Mouse (Mus musculus) CD8-positive naive resting alpha-beta T cell, adult 2 months (primary cell): ENCODE measurements around the gene Fam83c.
"Not testable (repeated sequence)": the region's sequence is repeated elsewhere in the genome, so short reads cannot be mapped to it uniquely, and the experiment has no call there.

Experiments
- DNase-seq, 2 experiments: peaks; one replicate each; pipeline ENCODE4 v3.0.0; 2022; ENCODE audit warnings: low read depth in 2 of 2, low spot score in 2 of 2

The Fam83c gene

DNA sequence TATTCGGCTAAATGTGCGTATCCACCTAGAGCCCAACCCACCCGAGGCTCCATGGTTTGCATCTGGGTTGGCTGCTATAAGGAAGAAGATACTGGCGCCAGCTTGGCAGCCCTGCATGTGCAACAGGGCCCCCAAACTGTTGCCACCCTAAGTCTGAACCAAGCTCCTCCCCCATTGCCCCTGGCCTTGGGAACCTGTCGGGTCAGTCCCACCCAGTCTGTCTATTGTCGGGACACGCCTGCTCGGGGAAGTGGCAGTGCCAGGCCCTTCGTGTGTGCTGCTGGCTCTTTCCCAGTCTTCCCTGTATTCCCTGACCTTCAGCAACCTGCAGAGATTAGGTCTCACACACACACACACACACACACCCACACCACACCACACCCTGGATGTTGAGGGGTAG is at the start of gene Fam83c:
Fam83c (minus strand) TSS at position 123 of the 400 bp plus-strand sequence.
- no peak for DNase-seq

DNA sequence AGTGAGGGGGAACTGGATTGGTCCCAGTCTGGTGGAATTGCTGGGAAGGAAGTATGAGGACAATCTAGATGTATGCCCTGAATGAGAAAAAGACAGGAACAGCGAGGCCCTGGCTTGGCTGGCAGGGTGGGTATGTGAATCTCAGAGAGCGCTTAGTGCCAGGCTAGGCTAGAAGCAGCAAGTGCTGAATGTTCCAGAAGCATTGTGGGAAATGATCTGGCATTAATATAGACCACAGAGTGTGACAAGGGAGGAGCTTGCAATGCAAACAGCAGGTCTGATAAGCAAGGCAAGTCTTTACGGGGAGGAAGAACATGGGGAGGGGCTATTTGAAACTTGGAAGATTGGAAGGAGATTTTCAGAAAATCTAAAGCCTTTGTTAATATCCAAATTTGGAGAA is 47.4 kb upstream of the Fam83c start:
- DNase-seq: no peak

DNA sequence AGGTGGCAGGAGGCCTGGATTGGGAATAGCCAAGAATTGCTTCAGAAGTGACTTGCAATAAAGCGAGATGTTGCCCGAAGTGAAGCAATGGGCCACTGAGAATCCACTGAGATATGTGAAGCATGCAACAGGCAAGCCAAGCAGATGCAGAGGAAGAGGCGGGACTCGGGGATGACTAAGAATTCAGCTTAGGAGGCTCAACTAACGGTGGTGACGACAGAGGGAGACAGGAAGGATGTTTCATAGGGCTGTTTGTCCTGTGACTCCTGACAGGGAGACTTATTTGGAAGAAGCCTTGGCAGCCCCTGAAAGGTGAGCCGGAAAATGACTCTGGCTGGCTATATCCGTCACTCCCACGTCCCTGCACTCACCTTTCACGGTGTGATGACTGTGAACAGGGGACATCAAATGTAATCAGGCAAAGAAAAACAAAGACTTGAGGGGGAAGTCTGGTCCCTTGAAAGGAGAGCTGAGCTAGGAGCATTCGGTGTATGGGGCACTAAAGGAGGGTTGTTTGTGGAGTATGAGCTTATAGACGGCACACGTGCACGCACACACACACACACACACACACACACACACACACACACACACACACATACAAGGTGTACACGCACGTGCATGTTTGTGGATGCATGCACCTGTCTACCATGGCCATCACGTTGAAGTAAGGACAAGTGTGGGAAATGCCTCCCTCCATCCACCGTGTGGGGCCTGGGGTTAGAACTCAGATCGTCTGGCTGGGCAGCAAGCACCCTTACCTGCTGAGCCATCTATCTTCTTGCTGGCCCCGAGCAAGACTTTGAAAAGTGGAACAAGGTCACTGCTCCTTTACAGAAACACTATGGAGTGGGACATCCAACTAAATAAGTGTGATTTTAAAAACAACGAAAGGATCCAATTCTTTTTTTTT is 44.6 kb upstream of the Fam83c start:
- no peak for DNase-seq

DNA sequence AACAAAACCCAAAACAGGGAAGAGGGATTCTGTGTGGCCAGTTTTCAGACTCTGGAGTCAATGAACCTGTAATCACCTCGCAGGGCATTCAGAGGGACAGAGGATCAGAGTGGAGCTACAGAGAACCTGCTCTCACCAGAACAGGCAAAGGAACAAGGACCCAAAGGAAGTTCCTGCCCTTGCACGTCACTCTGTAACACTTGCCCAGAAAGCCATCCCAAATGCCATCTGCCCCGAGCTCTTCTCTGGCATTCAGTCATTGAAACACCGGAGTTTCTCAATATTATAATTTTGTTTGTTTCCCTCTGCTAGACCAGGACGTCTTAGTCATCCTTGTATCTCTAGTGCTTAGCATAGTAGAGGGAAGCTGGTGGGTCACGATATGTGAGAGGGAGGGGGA is 39.0 kb upstream of the Fam83c start:
- DNase-seq: no peak

DNA sequence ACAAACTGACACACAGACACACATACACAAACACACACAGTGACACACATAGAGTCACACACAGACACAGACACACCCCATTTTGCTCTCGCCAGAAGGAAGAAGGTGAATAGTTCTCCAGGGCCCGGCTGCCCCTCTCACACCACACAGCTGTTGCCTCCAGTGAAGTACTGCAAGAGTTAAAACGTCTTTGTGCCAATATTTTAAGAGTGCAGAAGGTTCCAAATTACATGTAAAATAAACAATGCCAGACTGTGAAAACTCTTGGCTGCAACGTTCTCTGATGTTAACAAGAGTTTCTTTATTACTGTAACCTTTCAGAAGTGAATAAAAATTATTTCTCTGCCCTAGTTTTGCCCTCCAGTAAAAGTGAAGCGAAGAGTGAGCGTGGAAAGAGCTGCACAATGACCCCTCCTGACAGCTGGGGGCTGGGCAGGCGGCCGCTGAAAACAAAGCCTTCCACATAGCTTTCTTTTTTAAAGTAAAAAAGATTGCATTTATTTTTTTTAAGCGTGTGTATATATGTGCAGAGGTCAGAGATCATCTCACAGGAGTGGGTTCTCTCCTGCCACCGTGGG is 38.4 kb upstream of the Fam83c start:
- no peak for DNase-seq

DNA sequence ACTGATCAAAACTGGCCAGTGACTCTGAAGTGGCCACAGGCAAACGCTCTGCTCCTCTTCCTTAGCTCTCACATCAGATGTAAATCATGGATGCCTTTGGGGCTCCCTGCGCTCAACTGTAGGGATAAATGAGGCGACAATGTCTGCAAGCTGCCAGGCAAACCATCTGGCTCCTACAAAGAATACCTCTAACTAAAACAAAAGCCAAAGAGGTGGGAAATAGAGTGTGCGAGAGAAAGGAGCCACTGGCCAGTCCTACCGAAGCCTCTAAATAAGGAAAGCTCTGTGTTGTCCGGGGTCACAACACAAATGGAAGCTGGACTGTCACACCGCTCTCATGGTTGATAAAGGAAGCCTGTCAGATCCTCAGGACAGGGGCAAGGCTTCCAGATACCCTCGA is 37.8 kb upstream of the Fam83c start:
- DNase-seq: no peak

DNA sequence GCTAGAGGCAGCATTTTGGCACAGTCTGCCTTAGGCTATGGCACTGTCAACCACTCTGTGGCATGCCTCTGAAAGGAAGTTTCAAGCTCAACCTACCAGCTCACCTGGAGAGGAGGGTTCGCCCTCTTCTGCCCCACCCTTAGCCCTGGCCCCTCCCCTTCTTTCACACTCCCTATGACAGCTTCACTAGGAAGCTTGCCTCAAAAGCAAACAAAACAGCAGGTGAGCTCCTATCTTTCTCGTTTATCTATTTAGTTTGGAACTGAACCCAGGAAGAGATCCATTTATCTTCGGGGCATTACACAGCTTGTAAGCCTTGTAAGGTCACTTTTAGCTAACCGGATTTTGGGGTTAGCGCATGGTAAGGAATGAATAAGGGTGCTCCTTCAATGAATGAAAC is 35.1 kb upstream of the Fam83c start:
- no peak for DNase-seq

DNA sequence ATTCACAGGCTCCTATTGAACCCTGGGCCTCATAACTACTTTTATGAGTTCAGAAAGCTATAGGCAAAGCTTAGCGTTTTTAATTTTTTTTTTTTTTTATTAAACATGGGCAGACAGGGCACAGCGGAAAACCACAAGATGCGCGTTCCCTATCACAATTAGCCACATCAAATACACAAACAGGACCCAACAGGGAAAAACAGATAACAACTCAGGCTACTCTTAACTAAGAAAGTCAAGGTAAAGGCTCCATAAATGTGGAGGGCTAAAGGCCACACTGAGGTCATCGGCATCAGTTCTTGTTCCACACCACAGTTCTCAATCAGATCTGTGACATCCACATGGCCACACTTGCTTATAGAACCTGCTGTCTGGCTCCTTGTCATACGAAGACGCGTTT is 33.7 kb upstream of the Fam83c start:
- DNase-seq: no peak

DNA sequence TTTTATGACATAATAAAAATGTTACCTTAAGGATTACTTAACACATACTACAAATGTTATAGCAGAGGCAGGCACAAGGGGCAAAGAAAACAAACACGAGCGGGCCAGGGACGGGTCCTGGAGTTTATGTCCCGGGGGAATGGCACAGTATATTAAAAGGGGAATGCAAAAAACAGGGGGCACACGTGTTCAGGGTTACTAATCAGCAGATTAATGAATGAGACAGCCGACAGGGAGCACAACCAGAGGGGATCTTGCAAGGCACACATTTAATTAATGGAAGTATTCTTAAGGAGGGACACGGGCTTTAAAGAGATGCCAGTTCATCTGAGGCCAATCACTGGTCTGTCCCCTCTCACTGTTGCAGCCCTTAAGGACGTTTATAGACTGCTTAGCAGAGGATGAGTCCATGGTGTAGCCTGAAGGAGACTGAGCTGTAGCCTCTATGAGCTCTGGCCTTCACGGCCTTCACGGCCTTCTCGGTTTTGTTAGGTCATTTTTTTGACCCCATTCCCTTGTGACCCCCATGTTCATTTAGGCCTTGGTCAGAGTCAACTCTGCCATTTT is 28.7 kb upstream of the Fam83c start:
- DNase-seq: no peak

DNA sequence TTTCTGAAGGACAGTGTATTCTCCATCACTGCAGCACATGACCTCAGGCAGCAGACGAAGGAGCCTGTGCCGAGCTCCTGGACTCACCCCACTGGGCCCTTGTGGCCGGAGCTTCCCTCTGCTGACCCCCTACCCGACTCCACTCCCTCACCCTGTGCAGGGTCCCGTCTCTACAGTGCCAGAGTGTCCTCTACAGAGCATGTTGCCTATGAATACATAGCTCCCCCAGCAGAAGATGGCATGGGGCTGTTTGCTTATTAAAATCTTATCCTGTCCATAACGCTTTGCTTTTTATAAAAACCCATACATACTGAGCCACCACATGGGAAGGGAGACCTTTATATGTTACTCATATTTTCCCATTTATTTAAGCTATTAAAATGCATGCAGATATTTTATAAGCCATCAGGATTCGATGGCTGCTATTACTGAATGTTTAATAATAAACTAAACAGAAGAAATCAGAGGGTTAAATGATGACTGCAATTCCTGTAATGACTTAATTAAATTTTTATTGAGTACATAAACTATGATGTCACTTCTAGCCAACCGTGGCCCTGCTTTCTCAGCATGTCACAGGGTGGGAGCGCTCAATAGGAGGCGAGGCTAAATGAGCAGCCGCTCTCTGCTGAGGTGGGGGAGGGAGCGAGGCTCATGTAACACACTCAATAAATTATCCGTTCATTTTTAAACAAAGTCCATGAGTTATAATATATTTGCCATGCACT is 28.1 kb upstream of the Fam83c start:
- no peak for DNase-seq

DNA sequence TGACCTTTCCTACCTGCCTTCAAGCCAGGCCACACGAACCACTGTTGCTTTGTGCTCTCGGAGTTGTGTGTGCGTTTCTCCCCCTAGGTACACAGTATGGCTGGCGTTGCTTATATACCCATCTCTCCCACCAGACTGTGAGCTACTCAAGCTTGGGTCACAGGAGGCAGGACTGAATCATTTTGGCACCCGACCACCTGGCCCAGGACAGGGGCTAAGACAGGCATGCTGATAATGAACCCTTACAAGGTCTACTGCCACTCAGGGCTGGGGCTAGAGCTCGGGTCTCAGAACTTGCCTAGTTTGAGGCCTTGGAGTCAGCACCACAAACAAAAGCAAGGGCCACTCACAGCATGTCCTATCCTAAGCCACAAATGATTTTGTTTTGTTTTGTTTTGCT is 26.9 kb upstream of the Fam83c start:
- DNase-seq: no peak

DNA sequence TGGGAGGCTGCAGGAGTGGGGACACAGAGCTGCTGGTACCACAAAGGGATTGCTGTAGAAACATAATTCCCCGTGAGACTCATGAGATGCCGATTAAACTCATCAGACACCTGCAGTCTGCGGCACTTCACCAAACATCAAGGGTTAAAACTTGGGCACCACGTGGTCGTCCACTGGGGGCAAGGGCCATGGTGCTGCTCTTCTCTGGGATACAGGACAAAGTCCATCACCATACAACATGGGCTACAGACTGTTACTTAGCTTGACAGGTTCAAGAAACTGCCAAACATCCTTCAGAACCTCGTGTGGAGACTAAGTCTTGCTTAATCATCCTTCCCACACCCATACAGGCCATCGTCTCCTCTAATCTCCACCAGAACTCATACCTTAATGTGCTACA is 25.4 kb upstream of the Fam83c start:
- DNase-seq: no peak

DNA sequence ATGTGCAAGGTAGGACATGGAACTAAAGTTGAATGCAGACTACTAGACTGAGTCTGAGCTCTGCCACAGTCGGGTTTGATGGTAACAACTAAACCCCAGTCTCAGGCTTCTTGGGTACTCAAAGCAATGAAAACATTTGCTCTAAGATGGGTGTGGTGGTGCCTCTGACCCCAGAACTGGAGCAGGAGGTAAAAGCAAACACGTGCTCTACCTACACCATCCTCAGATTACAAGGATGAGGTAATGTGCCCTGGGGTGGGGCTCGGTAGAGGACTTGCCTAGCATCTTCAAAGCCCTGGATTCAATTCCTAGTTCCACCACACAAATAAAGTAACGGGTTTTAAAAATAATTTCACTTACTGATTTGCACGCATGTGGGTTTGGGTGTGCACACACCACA is 17.9 kb upstream of the Fam83c start:
- no peak for DNase-seq

DNA sequence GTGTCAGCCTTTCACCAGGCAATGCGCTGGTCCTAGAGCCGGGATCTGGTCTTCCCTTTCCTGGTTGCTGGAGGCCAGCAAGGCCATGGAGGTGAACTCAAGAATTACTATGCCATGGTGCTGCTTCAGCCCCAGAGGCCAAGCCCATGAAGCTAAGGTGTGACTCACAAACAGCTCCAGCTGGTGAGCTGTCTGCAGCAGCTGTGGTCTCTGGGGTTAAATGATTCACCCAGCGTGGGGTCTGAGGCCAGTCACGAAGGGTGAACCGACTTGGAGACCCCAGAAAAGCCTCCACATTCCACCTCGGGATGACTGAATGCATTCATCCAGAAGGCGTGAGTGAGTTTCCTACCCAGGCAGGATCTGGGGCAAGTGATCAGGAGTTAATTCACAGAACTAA is 15.5 kb upstream of the Fam83c start:
- DNase-seq: no peak

DNA sequence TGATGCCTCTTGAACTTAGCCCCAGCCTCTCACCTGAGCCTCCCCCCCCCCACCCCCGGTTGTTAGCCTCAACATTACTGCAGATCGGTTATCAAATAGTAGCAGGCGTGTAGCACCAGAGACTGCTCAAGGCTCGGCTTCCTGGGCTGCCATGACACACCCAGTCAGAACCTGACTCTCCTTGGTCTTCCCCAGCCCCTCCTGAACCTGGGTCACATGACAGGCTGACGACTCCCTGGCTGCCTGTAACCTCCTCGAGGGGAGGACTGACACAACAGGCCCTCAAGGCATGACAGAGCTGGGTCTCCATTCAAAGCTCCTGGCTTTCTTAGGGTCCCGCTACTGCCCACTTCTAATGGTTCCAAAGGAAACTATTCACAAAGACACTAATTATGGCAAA is 14.8 kb upstream of the Fam83c start:
- no peak for DNase-seq

DNA sequence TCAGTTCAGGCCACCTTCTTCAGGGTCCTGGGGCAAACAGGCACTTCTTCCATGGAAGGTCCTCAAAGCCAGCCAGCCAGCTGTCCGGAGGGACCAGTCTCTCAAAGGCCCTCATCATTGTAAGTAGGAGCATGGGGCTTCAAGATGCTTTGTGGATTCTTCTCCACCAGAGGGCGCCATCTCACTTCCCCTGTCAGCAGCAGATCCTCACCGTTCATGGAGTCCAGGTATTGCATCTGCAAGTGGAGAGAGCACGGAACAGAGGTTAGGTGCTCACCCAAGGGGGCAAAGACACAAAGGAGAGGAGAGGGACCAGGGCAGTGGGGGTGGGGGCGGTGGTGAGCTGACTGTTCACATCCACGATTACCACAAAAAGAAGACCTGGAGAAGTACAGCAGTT is 13.6 kb upstream of the Fam83c start:
- peak; percentile 62 to 74 for DNase-seq

DNA sequence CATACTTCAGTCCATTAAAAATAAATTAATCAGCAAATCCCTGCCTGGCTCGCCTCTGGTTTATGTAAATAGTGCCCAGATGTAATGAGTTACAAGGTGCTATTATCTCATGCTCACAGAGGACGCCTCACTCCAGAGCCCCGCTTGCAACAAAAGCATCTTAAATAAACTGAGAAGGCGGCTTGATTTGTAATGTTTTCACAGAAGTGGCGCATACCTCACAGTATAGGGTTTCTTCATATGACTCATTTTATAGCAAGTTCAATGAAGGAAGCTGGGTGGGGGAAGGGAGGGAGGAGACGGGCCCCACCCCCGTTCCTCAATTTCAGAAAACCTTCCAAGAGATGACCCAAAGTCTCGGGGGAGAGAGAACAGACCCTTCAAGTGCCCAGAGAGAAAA is 12.3 kb upstream of the Fam83c start:
- no peak for DNase-seq

DNA sequence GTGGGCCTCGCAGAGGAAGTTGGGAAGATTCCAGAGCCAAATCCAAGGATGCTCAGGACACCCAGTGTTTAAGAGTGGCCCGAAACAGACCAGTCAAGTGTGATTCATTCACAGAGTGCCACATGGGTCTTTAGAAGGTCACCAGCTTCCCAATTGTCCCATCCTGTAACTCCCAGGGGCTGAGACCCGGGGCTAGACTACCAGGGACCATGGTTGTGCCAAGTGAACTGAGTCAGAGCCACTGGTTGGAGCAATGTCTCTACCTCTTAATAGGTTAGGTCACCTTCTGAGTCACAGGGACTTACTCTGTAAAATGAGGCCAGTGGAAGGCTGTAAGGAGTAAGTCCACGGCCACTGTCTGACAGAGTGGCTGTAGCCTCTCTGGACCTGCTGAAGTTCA is 4.3 kb upstream of the Fam83c start:
- no peak for DNase-seq

DNA sequence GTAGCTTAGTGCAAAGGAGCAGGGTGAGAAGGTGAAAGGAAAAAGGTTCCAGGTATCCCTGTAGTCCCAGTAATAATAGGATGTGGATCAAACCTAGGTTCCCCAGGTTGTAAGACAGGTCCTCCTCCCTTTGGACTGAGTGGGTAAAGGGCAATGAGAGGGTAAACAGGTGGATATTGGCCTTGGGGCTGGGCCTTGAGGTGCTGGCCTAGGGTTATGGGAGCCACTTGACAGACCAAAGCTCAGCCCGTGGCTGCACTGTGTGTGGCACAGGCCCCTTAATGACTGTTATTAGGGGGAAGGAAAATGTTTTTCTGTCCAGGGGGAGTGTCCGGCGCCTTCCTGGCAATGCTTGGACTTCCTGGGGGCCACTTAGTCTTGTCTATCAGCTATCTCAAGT is 3.3 kb upstream of the Fam83c start:
- no peak for DNase-seq

DNA sequence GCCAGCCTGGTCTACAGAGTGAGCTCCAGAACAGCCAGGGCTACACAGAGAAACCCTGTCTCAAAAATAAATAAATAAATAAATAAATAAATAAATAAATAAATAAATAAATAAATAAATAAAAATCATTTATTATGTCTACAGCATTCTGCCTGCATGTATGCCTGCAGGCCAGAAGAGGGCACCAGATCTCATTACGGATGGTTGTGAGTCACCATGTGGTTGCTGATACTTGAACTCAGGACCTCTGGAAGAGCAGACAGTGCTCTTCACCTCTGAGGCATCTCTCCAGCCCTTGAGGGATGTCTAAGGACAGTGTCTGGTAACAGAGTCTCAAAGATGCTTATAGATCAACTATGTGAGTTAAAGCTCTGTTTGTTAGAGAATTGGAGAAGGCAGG is 2.6 kb downstream of the Fam83c start:
- not testable (repeated sequence) for DNase-seq

DNA sequence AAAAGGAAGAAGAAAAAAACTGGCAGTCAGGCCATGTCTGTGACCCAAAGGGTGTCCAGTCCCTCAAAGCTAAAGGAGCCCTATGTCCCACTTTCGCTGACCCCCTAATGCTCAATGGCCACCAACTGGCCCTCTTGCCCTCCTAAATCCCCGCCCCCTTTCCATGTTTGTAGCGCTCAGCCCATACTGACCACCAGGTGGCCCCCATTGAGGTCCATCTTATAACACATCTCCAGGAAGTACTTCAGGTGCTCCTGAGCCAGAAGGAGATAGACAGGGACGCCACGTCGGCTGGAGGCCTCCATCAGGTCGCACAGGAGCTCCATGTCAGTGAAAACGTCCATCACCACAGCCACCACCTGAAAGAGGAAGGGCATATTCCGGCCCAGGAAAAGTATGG is 3.4 kb downstream of the Fam83c start:
- DNase-seq: no peak

DNA sequence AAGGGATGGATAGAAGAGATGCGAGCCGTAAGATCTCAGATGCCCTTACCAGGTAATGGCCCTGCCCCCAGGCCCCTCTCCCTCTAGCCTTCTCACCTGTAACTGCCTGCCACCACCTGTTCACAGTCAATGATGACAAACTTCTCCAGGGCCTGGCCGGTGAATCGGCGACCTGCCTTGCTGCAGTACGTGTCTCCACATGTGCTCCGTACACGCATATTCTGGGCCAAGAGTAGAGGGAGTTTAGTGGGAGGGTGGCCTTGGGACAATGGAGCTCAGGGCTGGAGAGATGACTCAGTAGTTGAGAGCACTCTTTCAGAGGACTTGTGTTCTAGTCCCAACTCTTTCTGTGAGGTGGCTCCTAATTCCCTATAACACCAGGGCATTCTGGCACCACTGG is 3.8 kb downstream of the Fam83c start:
- DNase-seq: no peak
